Mouse (Mus musculus): ENCODE data around the gene Gm4307. TPM values are rescaled to one million over a fixed set of nuclear protein-coding genes. Genes with fewer than 3 reads are reported as not detected.

Gm4307 gene
- polyA plus RNA-seq, 1 experiment from 2014 or later: not detected

Other genes with a start within 250 kb of the Gm4307 start
- gene Gm4301, start 25.7 kb upstream of the Gm4307 start, polyA plus RNA-seq (2014; fragmentation: Nextera tagmentation; extraction: Ambion mirVana): not detected in 2 replicates
- not detected in 2 replicates for gene Gm4302, start 20.5 kb upstream of the Gm4307 start, polyA plus RNA-seq (2014; fragmentation: Nextera tagmentation; extraction: Ambion mirVana)
- not detected in 2 replicates for gene Gm4303, start 15.4 kb upstream of the Gm4307 start, polyA plus RNA-seq (2014; fragmentation: Nextera tagmentation; extraction: Ambion mirVana)
- gene Gm4305, start 10.2 kb upstream of the Gm4307 start, polyA plus RNA-seq (2014; fragmentation: Nextera tagmentation; extraction: Ambion mirVana): not detected in 2 replicates
- not detected in 2 replicates for gene Gm4312, start 21.2 kb downstream of the Gm4307 start, polyA plus RNA-seq (2014; fragmentation: Nextera tagmentation; extraction: Ambion mirVana)
- gene Tmtc3, start 126.0 kb downstream of the Gm4307 start, polyA plus RNA-seq (2014; fragmentation: Nextera tagmentation; extraction: Ambion mirVana): 23.2 and 28.7 TPM in 2 replicates
- gene Cep290, start 126.2 kb downstream of the Gm4307 start, polyA plus RNA-seq (2014; fragmentation: Nextera tagmentation; extraction: Ambion mirVana): 3.5 and 4.2 TPM in 2 replicates
- gene 4930430F08Rik, start 229.1 kb downstream of the Gm4307 start, polyA plus RNA-seq (2014; fragmentation: Nextera tagmentation; extraction: Ambion mirVana): 9.2 and 9.4 TPM in 2 replicates
- not detected in 2 replicates for gene 1700017N19Rik, start 229.1 kb downstream of the Gm4307 start, polyA plus RNA-seq (2014; fragmentation: Nextera tagmentation; extraction: Ambion mirVana)